Mouse (Mus musculus): ENCODE results near the gene Bpifb9a.
"Not testable (repeated sequence)": the region's sequence is repeated elsewhere in the genome, so short reads cannot be mapped to it uniquely, and the experiment has no call there.

The Bpifb9a gene

DNA sequence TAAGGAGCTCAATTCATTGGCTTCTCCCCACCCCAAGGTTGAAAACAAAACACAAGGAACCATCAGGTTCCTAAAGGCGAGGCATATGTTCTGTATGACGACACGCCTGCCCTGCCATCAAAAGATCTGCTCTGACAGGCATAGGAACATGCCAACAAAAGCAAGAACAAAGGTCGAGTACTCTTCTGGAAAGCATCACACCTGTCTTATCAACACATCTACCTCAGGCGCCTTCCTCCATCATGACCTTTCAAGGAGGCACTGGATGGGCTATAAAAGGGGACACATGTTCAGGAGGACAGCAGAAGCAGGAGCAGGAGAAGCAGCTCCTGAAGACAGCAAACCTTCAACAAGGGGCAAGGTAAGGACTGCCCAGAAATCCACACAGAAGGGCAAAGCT lies at the start of gene Bpifb9a:
Gene Bpifb9a (plus strand): TSS at position 301 of the 400 bp plus-strand sequence.
- POLR2A ChIA-PET: interaction anchor here in 1 of 4 experiments (0.6 kb wide), 1 partner anchor 25 kb away, joined by 3 read pairs; no protein-coding TSS in a partner anchor
- CTCF ChIA-PET: not testable (repeated sequence)

GRCm38 (mm10) chr2:154209112-154209511 lies 48.5 kb upstream of the Bpifb9a start:
- POLR2A ChIA-PET: interaction anchor here in 2 of 4 experiments (0.9 to 6.6 kb wide), 3 partner anchors 15 to 164 kb away, joined by 3 to 37 read pairs (median 3); partner anchors contain the start of genes Bpifb5 (in 1 of the 2) and Cdk5rap1 (in 1 of the 2)
- CTCF ChIA-PET: interaction anchor here (0.6 to 2.3 kb wide), 9 partner anchors 19 to 372 kb away, joined by 3 to 13 read pairs (median 4); no protein-coding TSS in a partner anchor

GRCm38 (mm10) chr2:154211121-154211520 lies 46.5 kb upstream of the Bpifb9a start:
- POLR2A ChIA-PET: interaction anchor here in 2 of 4 experiments (0.8 to 6.6 kb wide), 3 partner anchors 12 to 492 kb away, joined by 3 to 37 read pairs (median 3); partner anchors contain the start of gene Bpifb5 (in 2 of the 2)
- CTCF ChIA-PET: interaction anchor here in 3 of 4 experiments (0.6 to 2.3 kb wide), 6 partner anchors 12 to 179 kb away, joined by 3 to 7 read pairs (median 4); partner anchors contain the start of gene Bpifb5 (in 1 of the 3)

DNA sequence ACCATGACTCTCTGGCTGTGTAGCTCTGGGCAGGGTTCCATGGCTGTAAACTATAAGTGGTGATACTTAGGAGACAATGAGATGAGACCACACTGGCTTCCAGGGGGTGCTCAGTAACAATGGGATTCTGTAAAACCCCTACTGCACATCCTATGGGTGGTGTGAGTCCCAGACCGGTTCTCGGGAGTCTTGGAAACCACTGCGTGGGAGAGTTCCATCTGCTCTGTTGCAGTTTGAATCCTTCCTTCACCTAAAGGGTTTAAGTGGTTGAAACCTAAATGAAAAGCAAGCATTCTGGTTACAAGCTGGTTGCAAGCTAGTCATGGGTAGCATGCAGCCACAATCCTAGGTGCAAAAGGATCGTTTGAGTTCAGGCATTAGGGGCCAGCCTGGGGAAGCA lies 45.8 kb upstream of the Bpifb9a start:
- CTCF ChIA-PET: interaction anchor here in 2 of 4 experiments (0.6 to 4.1 kb wide), 5 partner anchors 11 to 1582 kb away, joined by 3 to 27 read pairs (median 4); partner anchors contain the start of genes Bpifb5 (in 2 of the 2) and Snta1 (in 1 of the 2)
- POLR2A ChIA-PET: interaction anchor here in 1 of 4 experiments (1.0 to 6.6 kb wide), 2 partner anchors 12 to 161 kb away, joined by 4 to 37 read pairs; partner anchors contain the start of genes Bpifb5 and Cdk5rap1

GRCm38 (mm10) chr2:154215191-154215590 lies 42.5 kb upstream of the Bpifb9a start:
- CTCF ChIA-PET: interaction anchor here (0.6 to 5.4 kb wide), 24 partner anchors 8 to 371 kb away, joined by 3 to 46 read pairs (median 3); partner anchors contain the start of genes Bpifb5 (in 4 of the 4) and Bpifb1 (in 1 of the 4)
- POLR2A ChIA-PET: interaction anchor here in 2 of 4 experiments (0.7 to 6.6 kb wide), 5 partner anchors 9 to 158 kb away, joined by 4 to 37 read pairs (median 5); partner anchors contain the start of genes Bpifb5 (in 1 of the 2) and Cdk5rap1 (in 1 of the 2)

- ChIA-PET POLR2A (no interaction called here), CTCF (interaction anchor here in 1 of 4 experiments (1.0 kb wide), 1 partner anchor 13 kb away, joined by 3 read pairs; no protein-coding TSS in a partner anchor)
Measured at GRCm38 (mm10) chr2:154219950-154220349, 37.7 kb upstream of the Bpifb9a start.

DNA sequence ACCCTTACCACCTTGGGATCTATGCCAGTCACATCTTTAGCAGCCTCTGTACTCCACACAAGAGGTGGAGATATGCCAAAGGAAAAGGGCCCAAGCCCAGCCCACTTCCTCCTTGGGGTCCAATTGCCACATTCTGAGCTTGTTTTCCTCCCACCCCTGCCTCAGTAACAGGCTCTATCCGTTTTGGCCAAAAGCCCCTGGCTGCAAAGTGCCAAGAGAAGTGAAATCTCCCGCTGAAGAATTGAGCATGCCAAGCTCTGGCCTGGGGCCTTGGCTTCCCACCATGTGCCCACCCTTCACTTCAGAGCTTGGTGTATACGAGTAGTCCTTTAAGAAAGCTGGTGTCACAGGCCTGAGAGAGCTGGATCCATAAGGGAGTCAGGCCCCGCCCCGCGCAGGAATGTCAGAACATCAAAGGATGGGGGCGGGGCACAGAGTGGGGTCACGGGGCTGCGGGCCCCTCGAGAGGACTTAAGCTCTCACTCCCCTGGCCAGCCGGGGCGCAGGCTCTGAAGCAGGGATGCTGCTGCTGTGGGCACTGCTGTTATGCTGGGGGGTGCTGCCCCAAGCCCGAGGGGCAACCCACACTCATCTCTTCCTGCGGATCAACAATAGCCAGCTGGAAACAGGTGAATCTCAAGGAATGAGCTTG lies 34.3 kb upstream of the Bpifb9a start, which contains the start of gene Bpifb5:
Gene Bpifb5 (plus strand): TSS at position 478 of the 652 bp plus-strand sequence.
- POLR2A ChIA-PET: interaction anchor here (0.5 to 3.8 kb wide), 37 partner anchors 9 to 1321 kb away, joined by 3 to 37 read pairs (median 4); no protein-coding TSS in a partner anchor
- CTCF ChIA-PET: interaction anchor here (0.6 to 4.3 kb wide), 21 partner anchors 8 to 358 kb away, joined by 3 to 27 read pairs (median 4); no protein-coding TSS in a partner anchor

- POLR2A ChIA-PET: interaction anchor here in 3 of 4 experiments (0.5 to 3.8 kb wide), 28 partner anchors 9 to 484 kb away, joined by 3 to 37 read pairs (median 4); no protein-coding TSS in a partner anchor
Measured at GRCm38 (mm10) chr2:154223917-154224273, 33.8 kb upstream of the Bpifb9a start.

DNA sequence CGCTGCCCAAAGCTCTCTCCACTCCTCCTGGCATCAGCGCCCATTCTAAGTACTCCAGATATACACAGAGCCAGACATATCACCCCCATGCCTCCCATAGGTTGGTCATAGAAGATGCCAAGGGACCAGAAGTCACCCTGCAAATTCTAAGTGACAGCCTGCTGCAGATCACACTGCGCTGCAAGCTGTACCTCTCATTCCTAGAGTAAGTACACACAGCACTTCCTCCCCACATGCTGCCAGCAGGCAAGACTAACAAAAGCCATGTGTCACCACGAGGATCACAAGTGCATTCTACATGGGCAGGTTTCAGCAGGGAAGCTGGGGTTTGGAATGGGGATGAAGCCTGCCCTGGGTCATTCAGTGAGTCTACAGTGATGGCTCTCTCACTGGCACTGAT lies 30.7 kb upstream of the Bpifb9a start:
- ChIA-PET CTCF (interaction anchor here in 2 of 4 experiments (0.8 to 4.3 kb wide), 4 partner anchors 13 to 111 kb away, joined by 3 to 27 read pairs (median 4); no protein-coding TSS in a partner anchor), POLR2A (interaction anchor here in 1 of 4 experiments (1.0 to 1.9 kb wide), 4 partner anchors 12 to 146 kb away, joined by 3 to 5 read pairs (median 4); partner anchors contain the start of gene Cdk5rap1)

More at GRCm38 (mm10) chr2:154223917-154224273, 33.8 kb upstream of the Bpifb9a start:
- CTCF ChIA-PET: interaction anchor here (0.6 to 4.3 kb wide), 13 partner anchors 9 to 270 kb away, joined by 3 to 27 read pairs (median 4); no protein-coding TSS in a partner anchor

GRCm38 (mm10) chr2:154227830-154228229 lies 29.8 kb upstream of the Bpifb9a start:
- POLR2A ChIA-PET: interaction anchor here in 1 of 4 experiments (0.6 to 1.9 kb wide), 5 partner anchors 12 to 199 kb away, joined by 3 to 5 read pairs (median 3); no protein-coding TSS in a partner anchor
- CTCF ChIA-PET: interaction anchor here in 1 of 4 experiments (1.0 kb wide), 1 partner anchor 21 kb away, joined by 3 read pairs; no protein-coding TSS in a partner anchor

- CTCF ChIA-PET: interaction anchor here in 3 of 4 experiments (1.1 to 2.5 kb wide), 4 partner anchors 18 to 67 kb away, joined by 3 to 8 read pairs (median 4); no protein-coding TSS in a partner anchor
Measured at GRCm38 (mm10) chr2:154233426-154233825, 24.2 kb upstream of the Bpifb9a start.

GRCm38 (mm10) chr2:154240771-154241170 lies 16.9 kb upstream of the Bpifb9a start:
- ChIA-PET POLR2A (interaction anchor here in 1 of 4 experiments (1.2 to 2.0 kb wide), 2 partner anchors 9 to 17 kb away, joined by 3 to 8 read pairs; partner anchors contain the start of gene Bpifb5), CTCF (interaction anchor here in 1 of 4 experiments (0.6 kb wide), 1 partner anchor 60 kb away, joined by 4 read pairs; no protein-coding TSS in a partner anchor)

More at GRCm38 (mm10) chr2:154233426-154233825, 24.2 kb upstream of the Bpifb9a start:
- POLR2A ChIA-PET: interaction anchor here in 2 of 4 experiments (1.4 to 3.2 kb wide), 3 partner anchors 9 to 54 kb away, joined by 3 to 20 read pairs (median 8); partner anchors contain the start of gene Bpifb5 (in 2 of the 2)

- POLR2A ChIA-PET: interaction anchor here in 1 of 4 experiments (1.2 kb wide), 1 partner anchor 19 kb away, joined by 4 read pairs; the partner anchor contains the start of gene Bpifb5
- CTCF ChIA-PET: interaction anchor here in 1 of 4 experiments (1.2 kb wide), 1 partner anchor 58 kb away, joined by 4 read pairs; no protein-coding TSS in a partner anchor
Measured at GRCm38 (mm10) chr2:154242726-154243125, 14.9 kb upstream of the Bpifb9a start.

DNA sequence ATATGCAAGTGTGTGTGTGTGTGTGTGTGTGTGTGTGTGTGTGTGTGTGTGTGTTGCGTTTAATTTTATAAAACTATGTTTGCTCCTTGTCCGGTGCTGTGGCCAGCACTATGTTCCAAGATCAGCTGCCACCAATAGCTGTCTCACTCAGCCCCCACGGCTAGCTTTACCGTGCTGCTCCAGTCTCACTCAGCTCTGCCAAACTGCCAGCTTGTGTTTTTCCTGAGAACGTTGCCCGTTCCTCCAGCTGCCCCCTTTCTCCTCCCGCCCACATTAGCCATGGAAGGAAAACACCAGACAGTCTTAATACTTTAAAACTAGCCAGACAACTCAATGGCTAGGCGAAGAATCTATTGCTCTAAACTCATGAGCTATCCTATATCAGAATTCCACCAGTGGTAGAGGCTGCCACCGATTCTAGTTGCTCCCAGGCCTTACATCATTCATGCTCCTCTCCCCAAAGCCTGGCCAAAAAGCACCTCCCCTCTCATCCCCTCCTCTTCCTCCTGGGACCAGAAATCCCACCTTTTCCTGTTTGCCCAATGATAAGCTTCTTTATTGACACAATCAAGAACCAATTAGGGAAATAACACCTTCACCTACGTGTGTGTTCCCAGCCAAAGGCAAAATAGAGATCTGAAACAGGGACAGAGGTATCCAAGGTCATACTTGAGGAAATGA lies 14.2 kb upstream of the Bpifb9a start:
- ChIA-PET CTCF (interaction anchor here in 1 of 4 experiments (0.6 kb wide), 1 partner anchor 905 kb away, joined by 5 read pairs; no protein-coding TSS in a partner anchor), POLR2A (interaction anchor here in 2 of 4 experiments (1.0 to 1.7 kb wide), 4 partner anchors 20 to 26 kb away, joined by 3 to 11 read pairs (median 4); partner anchors contain the start of gene Bpifb5 (in 2 of the 2))

DNA sequence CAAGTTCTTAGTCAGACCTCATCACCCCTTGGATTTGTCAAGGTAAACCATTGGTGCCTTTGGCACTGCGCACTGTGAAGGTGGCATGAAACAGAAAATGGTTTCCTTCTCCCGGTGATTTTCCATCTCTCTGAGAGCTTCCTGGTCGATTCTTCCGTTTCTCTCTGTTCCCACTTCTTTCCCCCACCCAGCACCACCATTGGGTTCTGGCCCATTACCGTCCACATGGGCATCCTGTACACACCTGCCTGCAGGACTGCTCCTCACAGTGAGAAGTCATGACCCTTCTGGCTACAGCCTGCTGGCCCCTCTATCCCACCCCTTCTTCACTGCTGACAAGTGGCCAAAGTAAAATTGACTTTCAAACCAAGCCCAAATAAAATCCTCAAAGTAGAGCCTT lies 12.3 kb upstream of the Bpifb9a start:
- POLR2A ChIA-PET: interaction anchor here in 1 of 4 experiments (0.6 kb wide), 1 partner anchor 645 kb away, joined by 3 read pairs; no protein-coding TSS in a partner anchor

GRCm38 (mm10) chr2:154255254-154255653 lies 2.4 kb upstream of the Bpifb9a start:
- ChIA-PET POLR2A (interaction anchor here in 1 of 4 experiments (0.6 kb wide), 1 partner anchor 301 kb away, joined by 5 read pairs; no protein-coding TSS in a partner anchor), CTCF (interaction anchor here in 1 of 4 experiments (1.3 kb wide), 1 partner anchor 45 kb away, joined by 3 read pairs; no protein-coding TSS in a partner anchor)

More for the DNA sequence above, 12.3 kb upstream of the Bpifb9a start:
- CTCF ChIA-PET: no interaction called here

- ChIA-PET POLR2A (interaction anchor here in 1 of 4 experiments (0.6 kb wide), 1 partner anchor 302 kb away, joined by 5 read pairs; no protein-coding TSS in a partner anchor), CTCF (interaction anchor here in 1 of 4 experiments (1.3 kb wide), 1 partner anchor 45 kb away, joined by 3 read pairs; no protein-coding TSS in a partner anchor)
Measured at GRCm38 (mm10) chr2:154255770-154256169, 1.9 kb upstream of the Bpifb9a start.

Data from embryonic stem cell, embryonic (primary cell).